ENCODE assay signal across 19 mouse cellular contexts in genomic region chr9:88297871-88298658, GRCm38 (mm10). TPM values are rescaled to one million over a fixed set of nuclear protein-coding genes. Genes with fewer than 3 reads are reported as not detected.
DNase-seq lines count a peak whose midpoint lies in the region; TF ChIP-seq lines count a peak whose summit lies in the region.
"Had no signal": no experiment of that assay in that cellular context is flagged by ENCODE, and none has a peak within 500 bp of the region (broad histone marks: within the 10 kb centered on the region; RNA-seq: fewer than 3 reads in every experiment).

No protein-coding gene starts in this region.

- TF ChIP-seq CTCF in CH12.LX (conservative IDR thresholded peaks at IDR 0.05 in 1 of 2, IDR thresholded peaks at IDR 0.05 in 1 of 2; ENCODE audit: low read depth in 2 of 2, low read length in 2 of 2): no peak

- 82% methylated on average over 8 of the region's 8 CpGs for WGBS in heart, embryonic 10.5 days

- DNase-seq in spleen, postnatal 36 days (ENCODE audit: low spot score in 2 of 2): peak; percentile 30 to 35
- no peak for DNase-seq in spleen, adult 12 weeks (ENCODE audit: low spot score)
- peak; percentile 84 for DNase-seq in CH12.LX (ENCODE audit: extremely low read depth)
- peak; percentile 34 for DNase-seq in induced T-regulatory cell, adult 2 months (ENCODE audit: low read depth)
- DNase-seq in urinary bladder, adult 18-20 months (ENCODE audit: low spot score in 2 of 2): no peak
- DNase-seq in cerebellum, adult 9-10 months: no peak
- no peak for DNase-seq in heart, embryonic 10.5 days (ENCODE audit: low spot score)
- DNase-seq: adrenal gland, postnatal 14 days; cerebellum, adult 11-12 months; cerebellum, adult 9-11 months; heart, adult 2 months; heart, postnatal 10 days; heart, postnatal 4 days; kidney, adult 18-20 months had no signal

- H3K9me3 ChIP-seq in CH12.LX (replicated peaks; ENCODE audit: low read length): peaks cover 5% of the 10 kb centered on the region
- H3K9me3 ChIP-seq in heart, embryonic 10.5 days: no peaks in the 10 kb centered on the region
- H3K9me3 ChIP-seq: embryonic facial prominence, embryonic 10.5 days; forebrain, embryonic 10.5 days; hindbrain, embryonic 12.5 days; intestine, embryonic 15.5 days had no signal

- no peaks in the 10 kb centered on the region for H3K79me2 ChIP-seq in CH12.LX (replicated peaks; ENCODE audit: control insufficient read depth, extremely low read depth, insufficient read depth, poor library complexity, severe bottlenecking)

- peaks cover 15 to 40% of the 10 kb centered on the region in 2 experiments for H3K4me1 ChIP-seq in CH12.LX (ENCODE audit: control insufficient read depth in 1 of 2, insufficient read depth in 2 of 2)
- H3K4me1 ChIP-seq in heart, embryonic 10.5 days: no peaks in the 10 kb centered on the region
- H3K4me1 ChIP-seq: embryonic facial prominence, embryonic 10.5 days; forebrain, embryonic 10.5 days; hindbrain, embryonic 12.5 days; intestine, embryonic 15.5 days had no signal

- H3K27ac ChIP-seq in CH12.LX (ENCODE audit: insufficient read depth, low read depth): peak overlapping the region; percentile 83
- no peak overlapping the region for H3K27ac ChIP-seq in heart, embryonic 10.5 days
- H3K27ac ChIP-seq: embryonic facial prominence, embryonic 10.5 days; forebrain, embryonic 10.5 days; heart, adult 2 months; hindbrain, embryonic 12.5 days; intestine, embryonic 15.5 days had no signal

- TF ChIP-seq EP300 in CH12.LX (IDR thresholded peaks at IDR 0.05; ENCODE audit: low read length): 0 out of 2 replicates have a peak, but pooled peaks have one; percentile 63

- H3K4me2 ChIP-seq in CH12.LX (ENCODE audit: insufficient read depth, low read depth, poor library complexity, severe bottlenecking): peak overlapping the region; percentile 81
- H3K4me2 ChIP-seq: hindbrain, embryonic 12.5 days; intestine, embryonic 15.5 days had no signal

- dilution Hi-C loops in CH12.LX (cut with MboI; ENCODE audit: extremely low pct_ligation_motif_present, extremely low pct_unique_long_range_greater_than_20kb, low sequenced_read_pairs): no loop called here

- H3K9ac ChIP-seq in CH12.LX (ENCODE audit: insufficient read depth, low read depth): peak overlapping the region; percentile 23; the same call in 1 of the 2 replicates
- H3K9ac ChIP-seq: hindbrain, embryonic 12.5 days; intestine, embryonic 15.5 days had no signal

- H3K27me3 ChIP-seq in CH12.LX (replicated peaks): no peaks in the 10 kb centered on the region
- no peaks in the 10 kb centered on the region for H3K27me3 ChIP-seq in heart, embryonic 10.5 days (ENCODE audit: insufficient read depth, poor library complexity, severe bottlenecking)
- H3K27me3 ChIP-seq: hindbrain, embryonic 12.5 days; intestine, embryonic 15.5 days had no signal

- peak overlapping the region in 1 of 3 experiments; percentile 12 for H3K4me3 ChIP-seq in CH12.LX (replicated peaks in 1 of 3; ENCODE audit: low read depth in 2 of 3, low read length in 2 of 3, poor library complexity in 1 of 3)
- H3K4me3 ChIP-seq in heart, embryonic 10.5 days: no peak overlapping the region
- H3K4me3 ChIP-seq: embryonic facial prominence, embryonic 10.5 days; erythroblast, embryonic 14.5 days; forebrain, embryonic 10.5 days; heart, adult 2 months; hindbrain, embryonic 12.5 days; intestine, embryonic 15.5 days had no signal

- no peaks in the 10 kb centered on the region for H3K36me3 ChIP-seq in CH12.LX (replicated peaks in 1 of 2; ENCODE audit: control insufficient read depth in 1 of 2, insufficient read depth in 1 of 2, low read length in 1 of 2)
- H3K36me3 ChIP-seq in heart, embryonic 10.5 days: no peaks in the 10 kb centered on the region
- H3K36me3 ChIP-seq: embryonic facial prominence, embryonic 10.5 days; forebrain, embryonic 10.5 days; hindbrain, embryonic 12.5 days; intestine, embryonic 15.5 days had no signal

- in situ Hi-C loops in CH12.LX (cut with MboI; ENCODE audit: low pct_ligation_motif_present, low pct_unique_long_range_greater_than_20kb, low sequenced_read_pairs): no loop called here

- no peak for TF ChIP-seq RAD21 in CH12.LX (IDR thresholded peaks at IDR 0.05; ENCODE audit: low read depth, low read length)

- no peak for TF ChIP-seq POLR2A in CH12.LX (IDR thresholded peaks at IDR 0.05; ENCODE audit: low read depth, low read length)

TF ChIP-seq in CH12.LX, 34 proteins besides CTCF, POLR2A, EP300 and RAD21:
- TF ChIP-seq TBP (conservative IDR thresholded peaks at IDR 0.05; ENCODE audit: low read depth, low read length): 0 out of 2 replicates have a peak, but pooled peaks have one; percentile 53
- TF ChIP-seq ETS1 (conservative IDR thresholded peaks at IDR 0.05; ENCODE audit: low read depth, low read length): peak; percentile 66
- no peak for TF ChIP-seq ZNF384 (IDR thresholded peaks at IDR 0.05; ENCODE audit: low read depth, low read length)
- peak; percentile 63; the same call in 1 of the 2 replicates for TF ChIP-seq IRF4 (IDR thresholded peaks at IDR 0.05; ENCODE audit: low read depth, low read length)
- TF ChIP-seq E2F4 (IDR thresholded peaks at IDR 0.05; ENCODE audit: insufficient replicate concordance, low read depth, low read length): no peak
- no peak for TF ChIP-seq GABPA (IDR thresholded peaks at IDR 0.05; ENCODE audit: insufficient replicate concordance, low read depth, low read length)
- no peak; the same call in 1 of the 2 replicates for TF ChIP-seq MXI1 (IDR thresholded peaks at IDR 0.05; ENCODE audit: low read depth, low read length)
- peak; percentile 45; the same call in 1 of the 2 replicates for TF ChIP-seq JUN (IDR thresholded peaks at IDR 0.05; ENCODE audit: insufficient read depth, low read depth, low read length)
- no peak for TF ChIP-seq POLR2AphosphoS2 (IDR thresholded peaks at IDR 0.05; ENCODE audit: low read depth, low read length)
- TF ChIP-seq HCFC1 (IDR thresholded peaks at IDR 0.05; ENCODE audit: low read depth, low read length): no peak
- TF ChIP-seq ZC3H11A (IDR thresholded peaks at IDR 0.05; ENCODE audit: low read depth, low read length): no peak
- TF ChIP-seq UBTF (IDR thresholded peaks at IDR 0.05; ENCODE audit: low read depth, low read length): no peak
- no peak for TF ChIP-seq CHD2 (IDR thresholded peaks at IDR 0.05; ENCODE audit: low read length)
- TF ChIP-seq MAX (IDR thresholded peaks at IDR 0.05; ENCODE audit: low read length): peak; percentile 88
- TF ChIP-seq MEF2A (IDR thresholded peaks at IDR 0.05; ENCODE audit: borderline replicate concordance, low read depth, low read length): peak; percentile 11; the same call in 1 of the 2 replicates
- no peak for TF ChIP-seq PAX5 (IDR thresholded peaks at IDR 0.05; ENCODE audit: low read length)
- TF ChIP-seq MAZ (IDR thresholded peaks at IDR 0.05; ENCODE audit: low read depth, low read length): no peak
- TF ChIP-seq MYC (IDR thresholded peaks at IDR 0.05; ENCODE audit: low read depth, low read length): peak; percentile 67; the same call in 1 of the 2 replicates
- no peak for TF ChIP-seq NRF1 (IDR thresholded peaks at IDR 0.05; ENCODE audit: low read depth, low read length)
- peak; percentile 34; the same call in 1 of the 2 replicates for TF ChIP-seq TCF12 (IDR thresholded peaks at IDR 0.05; ENCODE audit: low read depth, low read length)
- no peak for TF ChIP-seq ELF1 (IDR thresholded peaks at IDR 0.05; ENCODE audit: low read depth, low read length)
- TF ChIP-seq SIN3A (IDR thresholded peaks at IDR 0.05; ENCODE audit: low read length): 0 out of 2 replicates have a peak, but pooled peaks have one; percentile 17
- TF ChIP-seq NELFE (IDR thresholded peaks at IDR 0.05; ENCODE audit: low read depth, low read length): no peak
- no peak for TF ChIP-seq USF2 (conservative IDR thresholded peaks at IDR 0.05; ENCODE audit: low read depth, low read length)
- no peak for TF ChIP-seq USF1 (IDR thresholded peaks at IDR 0.05; ENCODE audit: low read depth, low read length)
- TF ChIP-seq ZMIZ1 (IDR thresholded peaks at IDR 0.05; ENCODE audit: low read depth, low read length): no peak
- TF ChIP-seq KAT2A (IDR thresholded peaks at IDR 0.05; ENCODE audit: insufficient replicate concordance, low read length): no peak
- no peak for TF ChIP-seq RCOR1 (conservative IDR thresholded peaks at IDR 0.05; ENCODE audit: low read depth, low read length)
- TF ChIP-seq ZKSCAN1 (IDR thresholded peaks at IDR 0.05; ENCODE audit: borderline replicate concordance, low read depth, low read length): no peak
- TF ChIP-seq BHLHE40 (IDR thresholded peaks at IDR 0.05; ENCODE audit: low read depth, low read length): peak; percentile 65; the same call in 1 of the 2 replicates
- TF ChIP-seq SMC3 (IDR thresholded peaks at IDR 0.05; ENCODE audit: low read depth, low read length): no peak
- no peak for TF ChIP-seq MAFK (IDR thresholded peaks at IDR 0.05; ENCODE audit: insufficient replicate concordance, low read length)
- TF ChIP-seq JUND (conservative IDR thresholded peaks at IDR 0.05; ENCODE audit: low read depth, low read length): peak; percentile 82

RNA-seq across cellular contexts. Expression of gene Nt5e, which starts 28.9 kb away (rescaled TPM):
- total RNA-seq in CH12.LX (2012; rRNA removed) (2.0 and 3.1 TPM in 2 replicates), CH12.LX (2014; rRNA removed) (0.08 TPM in 1 of 2 replicates, not detected in the other)
- polyA plus RNA-seq in CH12.LX (2012; ENCODE audit: insufficient read length, low read depth): 0.26 and 0.34 TPM in 2 replicates
- 1.9 and 2.4 TPM in 2 replicates for polyA plus RNA-seq in heart, embryonic 10.5 days (2016; fragmentation: Nextera tagmentation; extraction: Ambion mirVana)
- polyA plus RNA-seq: erythroblast, embryonic 14.5 days had no signal

Comparison
In these comparisons a context has a peak if more than half of its experiments do, and no peak if none do; other contexts are left out.
1. DNase-seq: peak in spleen, postnatal 36 days (2 of 2), CH12.LX (single experiment) and induced T-regulatory cell, adult 2 months (single experiment); none in spleen, adult 12 weeks (single experiment), urinary bladder, adult 18-20 months (0 of 2), cerebellum, adult 9-10 months (single experiment) and heart, embryonic 10.5 days (single experiment).